Mouse (Mus musculus) testis, postnatal 14 days (tissue): ENCODE results near the gene Il2rg.

Source experiments
- DNase-seq: peaks from one replicate; pipeline ENCODE4 v3.0.0; 2021; ENCODE audit warnings: low spot score

Il2rg gene

GRCm38 (mm10) chrX:101260441-101261325 lies 7.4 kb downstream of the Il2rg start:
- no peak for DNase-seq

GRCm38 (mm10) chrX:101256603-101257002 lies 11.5 kb downstream of the Il2rg start:
- DNase-seq: peak; percentile 8

GRCm38 (mm10) chrX:101254740-101255139 lies 13.3 kb downstream of the Il2rg start:
- DNase-seq: no peak

DNA sequence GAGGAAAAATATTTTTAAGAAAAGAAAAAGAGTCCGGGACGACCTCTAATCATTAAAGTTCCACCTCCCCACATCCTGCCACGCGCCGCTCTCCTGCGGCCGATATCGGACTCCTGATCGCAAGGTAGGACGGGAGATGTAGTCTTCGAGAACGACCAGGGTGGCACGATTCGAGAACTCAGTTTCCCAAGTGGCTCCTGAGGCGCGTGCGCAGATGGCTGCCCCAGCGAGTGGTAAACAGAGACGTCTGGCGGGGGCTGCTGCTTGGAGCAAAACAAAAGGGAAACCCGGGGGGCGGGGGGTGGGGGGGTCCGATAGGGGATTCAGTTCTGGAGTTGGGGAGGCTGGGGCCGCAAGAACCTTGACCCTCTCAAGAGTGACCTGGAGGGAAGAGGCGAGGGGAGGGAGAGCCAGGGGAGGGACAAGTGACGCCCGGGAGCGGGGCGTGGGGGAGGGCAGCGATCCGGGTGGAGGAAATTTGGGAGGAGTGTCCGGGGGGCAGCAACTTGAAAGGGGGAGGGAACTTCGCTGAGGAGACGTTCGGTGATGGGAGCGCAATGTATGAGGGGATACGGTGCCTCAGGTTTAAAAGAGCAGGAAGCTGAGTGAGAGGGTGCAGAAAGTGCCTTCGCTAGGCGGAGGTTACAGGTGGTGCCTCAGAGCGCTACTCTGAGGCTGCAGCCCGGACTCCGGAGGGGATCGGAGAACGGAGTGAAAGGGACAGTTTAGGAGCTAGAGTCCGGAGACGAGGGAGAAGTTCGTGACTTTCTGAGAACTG lies 13.9 kb downstream of the Il2rg start, which contains the start of gene Foxo4:
Foxo4 (plus strand) TSS at position 577 of the 778 bp plus-strand sequence.
- DNase-seq: peak; percentile 90

- DNase-seq: no peak
Observed at GRCm38 (mm10) chrX:101245011-101245410, 23.0 kb downstream of the Il2rg start.

- DNase-seq: no peak
Observed at GRCm38 (mm10) chrX:101222796-101223162, 45.3 kb downstream of the Il2rg start.

DNA sequence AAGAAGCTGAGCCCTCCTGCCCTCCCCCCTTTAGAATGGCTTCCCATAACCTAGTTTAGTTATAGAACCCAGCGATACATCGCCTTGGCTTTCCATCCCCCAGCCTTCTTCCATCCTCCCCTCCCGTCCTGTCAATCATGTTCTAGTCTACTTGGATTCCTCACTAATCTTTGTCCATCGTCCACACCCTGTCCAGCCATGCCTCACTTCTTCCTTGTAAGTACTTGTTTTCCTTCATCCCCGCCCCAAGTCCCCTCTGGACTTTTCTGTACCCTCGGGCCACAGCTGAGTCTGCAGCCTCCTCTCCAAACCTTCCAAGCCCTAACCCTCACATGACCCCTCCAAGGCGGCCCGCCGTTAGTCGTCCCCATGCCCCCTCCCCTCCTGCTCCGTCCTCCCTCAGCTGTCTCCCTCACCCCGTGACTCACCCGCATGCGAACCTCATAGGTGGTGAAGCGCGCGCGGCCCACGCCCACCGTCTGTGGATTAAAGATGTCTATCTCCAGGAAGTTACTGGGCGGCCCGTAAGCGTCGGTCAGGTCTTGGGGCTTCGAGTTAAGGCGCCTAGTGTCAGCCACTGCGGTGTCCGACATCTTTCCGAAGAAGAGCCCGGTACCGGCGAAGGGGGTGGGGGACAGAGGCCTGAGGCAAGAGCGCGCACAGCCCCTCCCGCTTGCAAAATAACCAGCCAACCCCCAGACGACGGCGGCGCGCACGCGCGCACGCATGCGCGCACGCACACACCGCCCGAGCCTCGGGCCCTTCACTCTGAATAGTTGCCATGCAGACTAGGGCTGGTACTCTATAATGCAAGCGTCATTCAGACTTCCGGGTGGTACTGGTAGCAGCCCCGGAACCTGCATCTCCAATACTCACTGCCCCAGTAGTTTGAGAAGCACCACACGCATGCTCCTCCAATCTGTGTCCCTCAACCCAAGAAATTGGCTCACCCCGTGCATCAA lies 45.9 kb downstream of the Il2rg start, which contains the start of gene Snx12:
Snx12 (minus strand) TSS at position 730 of the 962 bp plus-strand sequence.
- peak; percentile 87 for DNase-seq
